Mouse (Mus musculus): ENCODE measurements around the gene Gm340. TPM values are rescaled to one million over a fixed set of nuclear protein-coding genes. Genes with fewer than 3 reads are reported as not detected.

Gene Gm340
- polyA plus RNA-seq, 1 experiment, result 2.5 TPM

- H3K4me1 ChIP-seq (ENCODE audit: control insufficient read depth, insufficient read depth, low read length), result peaks cover 4% of the 10 kb centered on the region
- TF ChIP-seq POLR2A (IDR thresholded peaks at IDR 0.05; ENCODE audit: extremely low read depth, insufficient read depth, low read length), result no peak
- H3K4me3 ChIP-seq (ENCODE audit: insufficient read depth, low read length), result no peak overlapping the region
- no peak overlapping the region for H3K27ac ChIP-seq (ENCODE audit: insufficient read depth, low read length)
Measured at GRCm38 (mm10) chr19:41620366-41621092, 38.4 kb downstream of the Gm340 start.

- no peak overlapping the region for H3K27ac ChIP-seq (ENCODE audit: insufficient read depth, low read length)
- no peak overlapping the region for H3K4me3 ChIP-seq (ENCODE audit: insufficient read depth, low read length)
- H3K4me1 ChIP-seq (ENCODE audit: control insufficient read depth, insufficient read depth, low read length), result no peaks in the 10 kb centered on the region
- TF ChIP-seq POLR2A (IDR thresholded peaks at IDR 0.05; ENCODE audit: extremely low read depth, insufficient read depth, low read length) (no peak), CTCF (IDR thresholded peaks at IDR 0.05; ENCODE audit: extremely low read depth, insufficient read depth, low read length) (no peak)
Measured at GRCm38 (mm10) chr19:41628970-41629369, 46.8 kb downstream of the Gm340 start.

- Histone ChIP-seq H3K4me3 (ENCODE audit: insufficient read depth, low read length) (no peak overlapping the region), H3K27ac (ENCODE audit: insufficient read depth, low read length) (no peak overlapping the region), H3K4me1 (ENCODE audit: control insufficient read depth, insufficient read depth, low read length) (no peaks in the 10 kb centered on the region)
- no peak for TF ChIP-seq POLR2A (IDR thresholded peaks at IDR 0.05; ENCODE audit: extremely low read depth, insufficient read depth, low read length)
- TF ChIP-seq CTCF (IDR thresholded peaks at IDR 0.05; ENCODE audit: extremely low read depth, insufficient read depth, low read length), result peak; percentile 62
Measured at GRCm38 (mm10) chr19:41629532-41629931, 47.4 kb downstream of the Gm340 start.

- no peak overlapping the region for H3K27ac ChIP-seq (ENCODE audit: insufficient read depth, low read length)
- no peaks in the 10 kb centered on the region for H3K4me1 ChIP-seq (ENCODE audit: control insufficient read depth, insufficient read depth, low read length)
- no peak overlapping the region for H3K4me3 ChIP-seq (ENCODE audit: insufficient read depth, low read length)
- no peak for TF ChIP-seq POLR2A (IDR thresholded peaks at IDR 0.05; ENCODE audit: extremely low read depth, insufficient read depth, low read length)
- TF ChIP-seq CTCF (IDR thresholded peaks at IDR 0.05; ENCODE audit: extremely low read depth, insufficient read depth, low read length), result no peak
Measured at GRCm38 (mm10) chr19:41634099-41634498, 51.9 kb downstream of the Gm340 start.

GRCm38 (mm10) chr19:41634999-41635398, 52.8 kb downstream of the Gm340 start:
- Histone ChIP-seq H3K4me3 (ENCODE audit: insufficient read depth, low read length) (no peak overlapping the region), H3K27ac (ENCODE audit: insufficient read depth, low read length) (no peak overlapping the region), H3K4me1 (ENCODE audit: control insufficient read depth, insufficient read depth, low read length) (no peaks in the 10 kb centered on the region)
- TF ChIP-seq CTCF (IDR thresholded peaks at IDR 0.05; ENCODE audit: extremely low read depth, insufficient read depth, low read length) (no peak), POLR2A (IDR thresholded peaks at IDR 0.05; ENCODE audit: extremely low read depth, insufficient read depth, low read length) (no peak)

Other genes starting within 250 kb of the Gm340 start
- 2.6 TPM in 2 replicates for gene Pik3ap1, start 197.3 kb upstream of the Gm340 start, polyA plus RNA-seq (2012; rRNA removed)
- 3.4 and 3.5 TPM in 2 replicates for gene Lcor, start 99.7 kb upstream of the Gm340 start, polyA plus RNA-seq (2012; rRNA removed)
- 20.3 and 29.9 TPM in 2 replicates for gene Slit1, start 161.3 kb downstream of the Gm340 start, polyA plus RNA-seq (2012; rRNA removed)
- gene Arhgap19, start 219.7 kb downstream of the Gm340 start, polyA plus RNA-seq (2012; rRNA removed), result 2.7 and 3.0 TPM in 2 replicates
- gene Frat1, start 247.6 kb downstream of the Gm340 start, polyA plus RNA-seq (2012; rRNA removed), result 9.3 and 10.5 TPM in 2 replicates

Measured in cortical plate, adult 2 months (tissue).